Mouse (Mus musculus): Measurements from ENCODE around the gene Xrcc3.

DNA sequence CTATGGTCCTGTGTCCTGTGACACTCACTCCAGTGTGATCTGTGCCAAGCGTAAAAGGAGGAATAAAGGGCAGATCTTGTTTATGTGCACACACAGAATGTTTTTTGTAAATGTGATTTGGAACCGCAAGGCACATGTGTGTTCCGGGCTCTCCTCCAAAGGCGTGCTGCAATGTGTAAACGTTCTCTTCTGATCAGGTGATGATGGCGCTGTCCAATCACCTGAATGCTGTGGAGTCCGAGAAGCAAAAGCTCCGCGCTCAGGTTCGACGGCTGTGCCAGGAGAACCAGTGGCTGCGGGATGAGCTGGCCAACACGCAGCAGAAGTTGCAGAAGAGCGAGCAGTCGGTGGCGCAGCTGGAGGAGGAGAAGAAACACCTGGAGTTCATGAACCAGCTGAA is 39.5 kb downstream of the Xrcc3 start:
- no peak for TF ChIP-seq CTCF (IDR thresholded peaks at IDR 0.05)
- TF ChIP-seq EP300 (IDR thresholded peaks at IDR 0.05): no peak
